Mouse (Mus musculus): Measurements from ENCODE around the gene Hsp90ab1. TPM values are rescaled to one million over a fixed set of nuclear protein-coding genes. Genes with fewer than 3 reads are reported as not detected.

Gene Hsp90ab1
- polyA plus RNA-seq, 1 experiment = 194 TPM

- Histone ChIP-seq H3K4me1 (ENCODE audit: control insufficient read depth, insufficient read depth, insufficient read length) (peaks cover 9% of the 10 kb centered on the region; the same call in 1 of the 2 replicates), H3K27ac (ENCODE audit: insufficient read depth, low read length) (peak within 1 kb of the TSS; percentile 89), H3K4me3 (ENCODE audit: extremely low read depth, insufficient read depth, insufficient read length) (peak within 1 kb of the TSS; percentile 97), H3K27me3 (ENCODE audit: control insufficient read depth, insufficient read depth, low read length) (no peaks in the 10 kb centered on the region), H3K36me3 (ENCODE audit: control insufficient read depth, insufficient read depth, low read length) (peaks cover 14% of the 10 kb centered on the region)
- peak; percentile 90 to 99 for DNase-seq (ENCODE audit: low read depth in 1 of 2, low spot score in 2 of 2)
- TF ChIP-seq POLR2A (IDR thresholded peaks at IDR 0.05; ENCODE audit: low read depth, low read length) (peak; percentile 83), CTCF (IDR thresholded peaks at IDR 0.05; ENCODE audit: extremely low read depth, insufficient read depth, insufficient read length, insufficient replicate concordance) (no peak)
- WGBS = under 1% methylated on average over 45 of the region's 45 CpGs
These were observed 17.5 kb downstream of the Hsp90ab1 start, which contains the start of gene Nfkbie for GRCm38 (mm10) chr17:45555452-45556106. Gene Nfkbie, plus strand, starts transcription at chr17:45555703.

DNA sequence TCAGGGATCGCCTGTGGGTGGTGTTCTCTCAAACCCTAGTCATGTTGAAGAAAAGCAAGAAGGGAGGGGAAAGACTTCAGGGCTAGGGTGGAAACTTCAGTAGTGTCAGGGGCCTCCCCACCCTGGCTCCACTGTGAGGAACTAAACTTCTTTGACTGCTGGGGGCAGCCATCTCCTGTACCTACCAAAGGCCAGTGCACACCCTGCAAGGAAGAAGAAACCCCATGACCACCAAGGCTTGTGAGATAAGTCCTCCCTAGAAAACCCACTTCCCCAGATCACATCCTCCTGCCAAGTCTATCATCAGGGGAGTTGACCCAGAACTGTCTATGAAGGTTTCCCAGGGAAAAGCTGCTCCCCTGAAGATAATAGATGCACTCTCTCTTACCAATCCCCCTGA lies 18.7 kb downstream of the Hsp90ab1 start:
- H3K27me3 ChIP-seq (ENCODE audit: control insufficient read depth, insufficient read depth, low read length) = peaks cover 4% of the 10 kb centered on the region
- TF ChIP-seq CTCF (IDR thresholded peaks at IDR 0.05; ENCODE audit: extremely low read depth, insufficient read depth, insufficient read length, insufficient replicate concordance) (no peak), POLR2A (IDR thresholded peaks at IDR 0.05; ENCODE audit: low read depth, low read length) (no peak)

GRCm38 (mm10) chr17:45553065-45553464 lies 20.0 kb downstream of the Hsp90ab1 start:
- peaks cover 13% of the 10 kb centered on the region for H3K27me3 ChIP-seq (ENCODE audit: control insufficient read depth, insufficient read depth, low read length)
- 92% methylated on average over 3 of the region's 3 CpGs for WGBS
- TF ChIP-seq CTCF (IDR thresholded peaks at IDR 0.05; ENCODE audit: extremely low read depth, insufficient read depth, insufficient read length, insufficient replicate concordance) = no peak
- TF ChIP-seq POLR2A (IDR thresholded peaks at IDR 0.05; ENCODE audit: low read depth, low read length) = no peak
- no peak overlapping the region for H3K4me3 ChIP-seq (ENCODE audit: extremely low read depth, insufficient read depth, insufficient read length)
- no peak for DNase-seq (ENCODE audit: low read depth in 1 of 2, low spot score in 2 of 2)
- H3K36me3 ChIP-seq (ENCODE audit: control insufficient read depth, insufficient read depth, low read length) = no peaks in the 10 kb centered on the region
- H3K4me1 ChIP-seq (ENCODE audit: control insufficient read depth, insufficient read depth, insufficient read length) = peaks cover 5% of the 10 kb centered on the region; the same call in 1 of the 2 replicates
- H3K27ac ChIP-seq (ENCODE audit: insufficient read depth, low read length) = no peak overlapping the region

More for the DNA sequence above, 18.7 kb downstream of the Hsp90ab1 start:
- H3K4me3 ChIP-seq (ENCODE audit: extremely low read depth, insufficient read depth, insufficient read length) = no peak overlapping the region
- DNase-seq (ENCODE audit: low read depth in 1 of 2, low spot score in 2 of 2) = no peak
- H3K27ac ChIP-seq (ENCODE audit: insufficient read depth, low read length) = no peak overlapping the region
- H3K36me3 ChIP-seq (ENCODE audit: control insufficient read depth, insufficient read depth, low read length) = peaks cover 9% of the 10 kb centered on the region
- 45% methylated on average over 1 of the region's 1 CpGs for WGBS
- peaks cover 9% of the 10 kb centered on the region; the same call in 1 of the 2 replicates for H3K4me1 ChIP-seq (ENCODE audit: control insufficient read depth, insufficient read depth, insufficient read length)

DNA sequence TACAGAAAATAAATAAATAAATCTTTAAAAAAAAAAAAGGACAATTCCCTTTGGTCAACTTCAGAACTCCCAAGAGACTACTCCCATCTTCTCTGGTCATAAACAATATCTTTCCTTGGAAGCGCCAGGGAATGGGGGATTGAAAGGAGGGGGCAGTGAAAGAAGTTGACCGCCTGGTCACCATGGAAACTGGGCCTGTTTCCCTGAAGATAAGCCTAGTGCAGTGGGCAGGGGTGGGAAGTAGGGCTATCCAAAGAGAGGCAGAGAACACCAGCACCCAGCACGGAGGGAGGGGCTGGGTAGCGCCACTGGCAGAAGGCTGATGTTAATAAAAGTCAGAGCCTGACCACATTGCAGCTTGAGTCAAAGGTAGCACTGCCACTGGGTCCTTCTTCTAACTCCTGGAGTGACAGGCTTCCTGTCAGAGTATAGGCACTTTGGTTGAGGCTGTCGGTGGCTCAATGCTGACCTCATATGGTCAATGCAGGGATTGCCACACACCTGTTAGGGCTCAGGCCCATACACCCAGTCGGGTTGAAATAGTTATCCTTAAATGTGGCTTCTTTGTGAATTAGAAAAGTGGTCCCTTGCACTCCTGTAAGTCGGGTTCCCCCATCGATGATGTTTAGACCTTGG lies 21.1 kb downstream of the Hsp90ab1 start:
- Histone ChIP-seq H3K27me3 (ENCODE audit: control insufficient read depth, insufficient read depth, low read length) (peaks cover 13% of the 10 kb centered on the region), H3K27ac (ENCODE audit: insufficient read depth, low read length) (no peak overlapping the region), H3K4me3 (ENCODE audit: extremely low read depth, insufficient read depth, insufficient read length) (no peak overlapping the region), H3K4me1 (ENCODE audit: control insufficient read depth, insufficient read depth, insufficient read length) (peaks cover 5% of the 10 kb centered on the region; the same call in 1 of the 2 replicates), H3K36me3 (ENCODE audit: control insufficient read depth, insufficient read depth, low read length) (no peaks in the 10 kb centered on the region)
- peak in 1 of 2 experiments; percentile 80 for DNase-seq (ENCODE audit: low read depth in 1 of 2, low spot score in 2 of 2)
- 13% methylated on average over 8 of the region's 8 CpGs for WGBS
- TF ChIP-seq CTCF (IDR thresholded peaks at IDR 0.05; ENCODE audit: extremely low read depth, insufficient read depth, insufficient read length, insufficient replicate concordance) (peak; percentile 95; the same call in 1 of the 2 replicates), POLR2A (IDR thresholded peaks at IDR 0.05; ENCODE audit: low read depth, low read length) (no peak)

DNA sequence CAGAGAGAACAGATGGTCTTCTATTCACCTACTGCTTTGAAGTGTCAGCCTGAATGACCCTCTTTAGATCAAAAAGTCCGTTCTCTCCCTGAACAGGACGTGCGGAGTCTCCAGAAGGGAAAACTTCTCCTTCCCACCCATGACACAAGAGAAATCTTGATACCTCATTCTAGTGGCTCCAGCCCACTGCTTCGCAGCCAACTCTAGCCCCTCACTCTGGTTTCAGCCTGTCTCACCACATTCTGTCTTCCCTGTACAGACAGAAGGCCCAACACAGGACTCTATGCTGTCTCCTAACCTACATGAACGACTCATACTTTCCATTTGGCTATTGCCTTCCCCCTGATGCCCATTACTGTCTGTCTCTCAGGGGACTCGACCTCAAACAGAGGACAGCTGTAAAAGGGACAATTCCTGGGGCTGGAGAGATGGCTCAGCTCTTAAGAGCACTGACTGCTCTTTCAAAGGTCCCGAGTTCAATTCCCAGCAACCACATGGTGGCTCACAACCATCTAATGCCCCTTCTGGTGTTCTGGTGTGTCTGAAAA lies 21.7 kb downstream of the Hsp90ab1 start:
- peaks cover 5% of the 10 kb centered on the region; the same call in 1 of the 2 replicates for H3K4me1 ChIP-seq (ENCODE audit: control insufficient read depth, insufficient read depth, insufficient read length)
- peaks cover 13% of the 10 kb centered on the region for H3K27me3 ChIP-seq (ENCODE audit: control insufficient read depth, insufficient read depth, low read length)
- H3K27ac ChIP-seq (ENCODE audit: insufficient read depth, low read length) = no peak overlapping the region
- DNase-seq (ENCODE audit: low read depth in 1 of 2, low spot score in 2 of 2) = no peak
- no peaks in the 10 kb centered on the region for H3K36me3 ChIP-seq (ENCODE audit: control insufficient read depth, insufficient read depth, low read length)
- no peak overlapping the region for H3K4me3 ChIP-seq (ENCODE audit: extremely low read depth, insufficient read depth, insufficient read length)
- 75% methylated on average over 7 of the region's 7 CpGs for WGBS
- TF ChIP-seq POLR2A (IDR thresholded peaks at IDR 0.05; ENCODE audit: low read depth, low read length) = no peak
- no peak for TF ChIP-seq CTCF (IDR thresholded peaks at IDR 0.05; ENCODE audit: extremely low read depth, insufficient read depth, insufficient read length, insufficient replicate concordance)

DNA sequence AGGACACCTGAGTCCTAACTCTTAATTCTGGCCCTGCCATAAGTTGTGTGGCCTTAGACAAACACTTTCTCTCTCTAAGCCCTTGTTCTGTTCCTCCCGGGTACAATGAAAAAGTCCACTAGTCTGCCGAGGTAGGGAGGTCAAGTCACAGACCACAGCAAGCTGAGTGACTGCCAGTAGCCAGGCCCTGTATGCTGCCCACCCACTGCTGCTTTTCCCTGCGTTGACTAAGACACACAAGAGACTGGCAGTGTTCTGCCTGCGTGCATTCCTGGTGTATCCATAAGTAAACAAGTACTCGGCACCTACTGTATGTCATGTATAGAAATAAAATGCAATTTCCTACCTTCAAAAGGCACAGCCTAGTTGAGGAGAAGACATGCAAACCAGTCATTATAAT lies 22.8 kb downstream of the Hsp90ab1 start:
- peaks cover 10% of the 10 kb centered on the region; the same call in 1 of the 2 replicates for H3K4me1 ChIP-seq (ENCODE audit: control insufficient read depth, insufficient read depth, insufficient read length)
- no peak for DNase-seq (ENCODE audit: low read depth in 1 of 2, low spot score in 2 of 2)
- no peak for TF ChIP-seq CTCF (IDR thresholded peaks at IDR 0.05; ENCODE audit: extremely low read depth, insufficient read depth, insufficient read length, insufficient replicate concordance)
- TF ChIP-seq POLR2A (IDR thresholded peaks at IDR 0.05; ENCODE audit: low read depth, low read length) = no peak
- no peaks in the 10 kb centered on the region for H3K36me3 ChIP-seq (ENCODE audit: control insufficient read depth, insufficient read depth, low read length)
- H3K4me3 ChIP-seq (ENCODE audit: extremely low read depth, insufficient read depth, insufficient read length) = no peak overlapping the region
- H3K27ac ChIP-seq (ENCODE audit: insufficient read depth, low read length) = no peak overlapping the region
- H3K27me3 ChIP-seq (ENCODE audit: control insufficient read depth, insufficient read depth, low read length) = peaks cover 15% of the 10 kb centered on the region
- 53% methylated on average over 5 of the region's 5 CpGs for WGBS

Data from spleen, adult 2 months (tissue).